Mouse (Mus musculus) ES-Bruce4 (cell line): ENCODE results near the gene Cdc37l1. TPM values are rescaled to one million over a fixed set of nuclear protein-coding genes. Genes with fewer than 3 reads are reported as not detected.

Experiments
- H3K27ac ChIP-seq: 2 replicates; pipeline ENCODE4 v1.5.1; 2012; ENCODE audit warnings: low read length, inconsistent platforms; ENCODE audit not compliant: insufficient read depth
- H3K27me3 ChIP-seq: 2 replicates; pipeline ENCODE4 v1.6.1; 2012; ENCODE audit warnings: mild to moderate bottlenecking, low read length, inconsistent platforms; ENCODE audit not compliant: control insufficient read depth, poor library complexity, insufficient read depth, severe bottlenecking
- H3K36me3 ChIP-seq: 2 replicates; pipeline ENCODE4 v1.6.1; 2012; ENCODE audit warnings: inconsistent platforms, mild to moderate bottlenecking, low read length, moderate library complexity; ENCODE audit not compliant: control insufficient read depth, poor library complexity, insufficient read depth, severe bottlenecking
- H3K4me1 ChIP-seq: one replicate; pipeline ENCODE4 v1.8.1; 2011; ENCODE audit warnings: low read length; ENCODE audit not compliant: control insufficient read depth, insufficient read depth
- H3K4me3 ChIP-seq: 2 replicates; pipeline ENCODE4 v1.5.1; 2011; ENCODE audit warnings: low read depth, mild to moderate bottlenecking, low read length
- H3K9ac ChIP-seq: 2 replicates; pipeline ENCODE4 v1.6.1; 2012; ENCODE audit warnings: low read depth, mild to moderate bottlenecking, inconsistent platforms; ENCODE audit not compliant: poor library complexity, severe bottlenecking
- H3K9me3 ChIP-seq: replicated peaks from 2 replicates; pipeline ENCODE4 v1.6.1; 2012; ENCODE audit warnings: mild to moderate bottlenecking, low read length, inconsistent platforms; ENCODE audit not compliant: control insufficient read depth, poor library complexity, insufficient read depth, severe bottlenecking
- CTCF ChIP-seq: IDR thresholded peaks from one replicate; pipeline ENCODE4 v1.8.1; 2011; ENCODE audit warnings: low read depth, low read length
- EP300 ChIP-seq: IDR thresholded peaks from 2 replicates; pipeline ENCODE4 v1.6.1; 2011; ENCODE audit warnings: low read depth, low read length; ENCODE audit not compliant: insufficient read depth
- POLR2A ChIP-seq: IDR thresholded peaks from one replicate; pipeline ENCODE4 v1.8.1; 2011; ENCODE audit warnings: low read length; ENCODE audit not compliant: insufficient read depth
- polyA plus RNA-seq: library from polyadenylated mRNA; stranded (reverse); fragments of >200 nt; gene quantifications from 2 replicates; pipeline ENCODE4 v1.2.4, GENCODE M21; 2011; ENCODE audit warnings: low read depth; ENCODE audit not compliant: missing spikeins, insufficient read depth, insufficient read length

Gene Cdc37l1
- 58.9 and 59.3 TPM in 2 replicates for polyA plus RNA-seq

DNA sequence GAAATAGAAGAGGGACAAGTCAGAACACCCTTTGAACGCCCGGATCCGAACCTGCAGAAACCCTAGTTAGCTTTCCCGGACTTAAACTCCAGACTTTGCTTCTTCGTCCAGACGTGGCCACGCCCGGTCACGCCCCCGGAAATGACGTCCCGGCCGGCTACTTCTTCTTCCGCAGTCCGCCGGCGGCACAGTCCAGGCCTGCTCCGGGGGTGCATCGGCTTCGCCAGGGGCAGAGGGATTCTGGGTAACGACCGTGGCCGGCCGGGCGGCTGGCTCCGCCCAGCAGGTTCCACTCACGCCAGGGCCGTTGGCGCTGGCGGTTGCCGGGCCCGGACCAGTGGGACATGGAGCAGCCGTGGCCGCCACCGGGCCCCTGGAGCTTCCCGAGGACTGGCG is at the start of gene Cdc37l1:
Cdc37l1 (plus strand) TSS at position 159 of the 396 bp plus-strand sequence.
- Histone ChIP-seq H3K27ac (peak within 1 kb of the TSS; percentile 66; the same call in 1 of the 2 replicates), H3K9me3 (no peaks in the 10 kb centered on the region), H3K9ac (peak within 1 kb of the TSS; percentile 82), H3K36me3 (peaks cover 5% of the 10 kb centered on the region), H3K4me1 (peaks cover 2% of the 10 kb centered on the region), H3K4me3 (peak within 1 kb of the TSS; percentile 77), H3K27me3 (no peaks in the 10 kb centered on the region)
- TF ChIP-seq EP300, result no peak
- no peak for TF ChIP-seq POLR2A
- TF ChIP-seq CTCF, result no peak

DNA sequence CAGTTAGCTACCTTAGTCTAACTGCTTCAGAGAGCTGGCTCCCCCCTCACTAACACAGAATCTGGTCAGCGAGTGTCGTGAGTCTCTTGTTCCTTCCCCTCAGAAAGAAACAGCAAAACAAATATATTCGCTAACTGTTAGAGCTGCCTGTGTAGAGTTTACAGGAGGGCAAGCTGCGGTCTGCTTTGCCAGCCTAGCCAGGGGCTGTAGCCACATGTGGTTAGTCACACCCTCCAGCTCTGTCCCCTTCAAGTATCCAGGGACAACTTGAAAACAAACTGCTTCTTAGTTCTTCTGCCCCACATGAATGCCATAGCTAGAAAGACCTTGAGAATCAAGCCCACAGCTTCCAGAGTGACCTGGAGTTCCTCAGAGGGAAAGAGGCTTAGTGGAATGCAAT is 48.9 kb upstream of the Cdc37l1 start:
- no peaks in the 10 kb centered on the region for H3K36me3 ChIP-seq
- H3K9me3 ChIP-seq, result no peaks in the 10 kb centered on the region
- no peaks in the 10 kb centered on the region for H3K27me3 ChIP-seq
- H3K4me1 ChIP-seq, result no peaks in the 10 kb centered on the region
- TF ChIP-seq POLR2A, result no peak
- TF ChIP-seq EP300, result no peak
- no peak for TF ChIP-seq CTCF
- H3K27ac ChIP-seq, result no peak overlapping the region
- no peak overlapping the region for H3K9ac ChIP-seq
- no peak overlapping the region for H3K4me3 ChIP-seq

DNA sequence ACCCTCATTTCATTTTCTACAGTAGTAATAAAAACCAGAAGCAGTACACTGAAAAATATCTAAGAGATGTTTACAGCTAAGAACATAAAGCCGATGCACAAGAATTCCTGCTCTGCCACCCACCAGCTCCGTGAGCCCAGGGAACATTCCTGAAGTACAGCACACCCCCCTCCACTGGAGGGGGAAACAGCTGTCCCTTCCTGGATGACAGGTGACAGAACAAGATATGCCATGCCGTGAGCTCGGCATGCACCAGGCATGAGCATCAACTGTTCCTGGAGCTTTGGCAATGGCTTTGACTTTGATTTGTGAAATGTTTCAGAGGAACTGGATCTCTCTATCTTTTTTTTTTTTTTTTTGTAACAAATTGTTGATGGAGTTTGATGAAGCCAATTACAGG is 43.4 kb upstream of the Cdc37l1 start:
- Histone ChIP-seq H3K4me3 (no peak overlapping the region), H3K4me1 (no peaks in the 10 kb centered on the region), H3K36me3 (no peaks in the 10 kb centered on the region), H3K27ac (no peak overlapping the region), H3K9ac (no peak overlapping the region), H3K27me3 (no peaks in the 10 kb centered on the region), H3K9me3 (no peaks in the 10 kb centered on the region)
- TF ChIP-seq POLR2A, result no peak
- no peak for TF ChIP-seq CTCF
- no peak for TF ChIP-seq EP300

- Histone ChIP-seq H3K4me1 (no peaks in the 10 kb centered on the region), H3K9ac (no peak overlapping the region), H3K27ac (no peak overlapping the region), H3K27me3 (no peaks in the 10 kb centered on the region), H3K4me3 (no peak overlapping the region), H3K9me3 (no peaks in the 10 kb centered on the region), H3K36me3 (no peaks in the 10 kb centered on the region)
- TF ChIP-seq EP300, result no peak
- no peak for TF ChIP-seq CTCF
- no peak for TF ChIP-seq POLR2A
Observed at GRCm38 (mm10) chr19:28947311-28947710, 42.8 kb upstream of the Cdc37l1 start.

DNA sequence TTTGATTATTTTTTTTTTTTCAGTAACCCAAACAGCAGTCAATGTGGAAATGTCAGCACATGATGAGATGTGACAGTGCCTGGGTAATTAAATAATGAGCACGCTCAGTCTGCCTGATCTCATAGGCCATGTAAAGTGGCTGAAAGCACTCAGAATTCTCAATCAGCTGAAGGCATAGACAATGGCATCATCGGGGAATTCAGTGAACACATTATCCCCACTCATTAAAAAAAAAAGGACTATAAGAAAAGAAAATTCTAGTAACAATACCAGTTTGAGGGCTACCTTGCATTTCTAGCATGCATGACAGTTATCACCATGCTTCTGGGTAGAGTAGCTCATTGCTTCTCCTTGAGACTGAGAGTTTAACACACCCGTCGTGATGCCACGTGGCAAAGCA is 38.9 kb upstream of the Cdc37l1 start:
- Histone ChIP-seq H3K36me3 (no peaks in the 10 kb centered on the region), H3K9ac (no peak overlapping the region), H3K27me3 (no peaks in the 10 kb centered on the region), H3K4me1 (no peaks in the 10 kb centered on the region), H3K27ac (no peak overlapping the region), H3K9me3 (no peaks in the 10 kb centered on the region), H3K4me3 (no peak overlapping the region)
- TF ChIP-seq CTCF (no peak), POLR2A (no peak), EP300 (no peak)

DNA sequence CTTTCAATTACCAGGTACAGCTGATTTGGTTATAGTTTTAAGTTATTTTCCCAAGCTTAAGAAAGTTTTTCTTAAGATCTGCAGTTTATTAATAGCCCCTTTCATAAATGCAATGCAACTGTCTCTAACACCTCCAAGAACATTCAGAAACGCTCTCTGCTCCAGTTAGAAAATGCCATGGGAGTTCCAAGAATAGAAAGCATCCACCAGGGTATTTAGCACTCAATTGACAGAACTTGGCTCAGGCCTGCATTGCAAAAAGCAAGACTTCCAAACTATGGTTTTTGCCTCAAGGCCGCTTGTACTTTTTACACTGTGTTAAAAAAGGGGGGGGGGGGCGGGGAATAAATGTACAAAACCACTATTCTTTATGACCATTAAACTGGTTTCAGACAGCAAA is 27.0 kb upstream of the Cdc37l1 start:
- Histone ChIP-seq H3K27me3 (no peaks in the 10 kb centered on the region; the same call in 1 of the 2 replicates), H3K4me3 (no peak overlapping the region), H3K9ac (no peak overlapping the region), H3K27ac (no peak overlapping the region), H3K4me1 (no peaks in the 10 kb centered on the region), H3K9me3 (no peaks in the 10 kb centered on the region), H3K36me3 (no peaks in the 10 kb centered on the region)
- TF ChIP-seq CTCF (no peak), EP300 (no peak), POLR2A (no peak)
